Mouse (Mus musculus) kidney, postnatal 36 days (tissue): ENCODE measurements around the gene Hsp90ab1.

ENCODE experiments used
- DNase-seq, 2 experiments: peaks; one replicate each; pipeline ENCODE4 v3.0.0; 2021 to 2022; ENCODE audit warnings: mixed read lengths in 2 of 2

The Hsp90ab1 gene

GRCm38 (mm10) chr17:45578843-45579242 is 5.8 kb upstream of the Hsp90ab1 start:
- peak in 1 of 2 experiments; percentile 45 for DNase-seq

GRCm38 (mm10) chr17:45578242-45578641 is 5.2 kb upstream of the Hsp90ab1 start:
- DNase-seq, result no peak

GRCm38 (mm10) chr17:45575123-45575897 is 2.2 kb upstream of the Hsp90ab1 start:
- DNase-seq, result no peak

GRCm38 (mm10) chr17:45574129-45574761 is 1.2 kb upstream of the Hsp90ab1 start:
- peak; percentile 67 to 73 for DNase-seq

GRCm38 (mm10) chr17:45573780-45574123 is 681 bp upstream of the Hsp90ab1 start:
- DNase-seq, result peak; percentile 99

GRCm38 (mm10) chr17:45572103-45573086 is 676 bp downstream of the Hsp90ab1 start:
- DNase-seq, result peak; percentile 82 to 87

GRCm38 (mm10) chr17:45569999-45570398 is 3.1 kb downstream of the Hsp90ab1 start:
- no peak for DNase-seq

- DNase-seq, result no peak
Measured at GRCm38 (mm10) chr17:45568990-45569389, 4.1 kb downstream of the Hsp90ab1 start.

GRCm38 (mm10) chr17:45567162-45567601 is 5.9 kb downstream of the Hsp90ab1 start:
- DNase-seq, result no peak

GRCm38 (mm10) chr17:45566360-45567161 is 6.5 kb downstream of the Hsp90ab1 start:
- no peak for DNase-seq

- DNase-seq, result no peak
Measured at GRCm38 (mm10) chr17:45566031-45566359, 7.1 kb downstream of the Hsp90ab1 start.

- no peak for DNase-seq
Measured at GRCm38 (mm10) chr17:45565103-45565502, 8.0 kb downstream of the Hsp90ab1 start.

GRCm38 (mm10) chr17:45564531-45565084 is 8.5 kb downstream of the Hsp90ab1 start:
- peak in 1 of 2 experiments; percentile 41 for DNase-seq

GRCm38 (mm10) chr17:45563655-45564530 is 9.2 kb downstream of the Hsp90ab1 start, which contains the start of gene Slc35b2:
Gene Slc35b2, plus strand, starts transcription at chr17:45563874.
- peak; percentile 94 to 96 for DNase-seq

GRCm38 (mm10) chr17:45563216-45563615 is 9.9 kb downstream of the Hsp90ab1 start:
- DNase-seq, result no peak

GRCm38 (mm10) chr17:45559732-45560525 is 13.1 kb downstream of the Hsp90ab1 start:
- DNase-seq, result no peak

- no peak for DNase-seq
Measured at GRCm38 (mm10) chr17:45557998-45558862, 14.8 kb downstream of the Hsp90ab1 start.

- no peak for DNase-seq
Measured at GRCm38 (mm10) chr17:45557246-45557824, 15.7 kb downstream of the Hsp90ab1 start.
